Mouse (Mus musculus) Patski (cell line): ENCODE data around the gene Cep128. TPM values are rescaled to one million over a fixed set of nuclear protein-coding genes. Genes with fewer than 3 reads are reported as not detected.

Experiments
- ATAC-seq: fragments of 100-300 bp; one replicate; pipeline ENCODE4 v1.8.0; 2021
- CTCF ChIA-PET: fragments of 350-600 bp; sonication (Branson Sonifier 250); formaldehyde crosslinking; loops from one replicate; lab custom pipeline; 2022; ENCODE audit warnings: inconsistent platforms; lab: Charles Lee
- POLR2A ChIA-PET: fragments of 350-600 bp; sonication (Branson Sonifier 250); formaldehyde crosslinking; loops from one replicate; lab custom pipeline; 2022; ENCODE audit warnings: antibody characterized with exemption, inconsistent platforms; lab: Charles Lee
- DNase-seq: peaks from one replicate; pipeline ENCODE4 v3.0.0-alpha.2; 2011; ENCODE audit warnings: low read depth, low spot score
- H3K27me3 ChIP-seq: fragments of 371-371 bp; one replicate; pipeline ENCODE4 v1.5.1; 2021
- CTCF ChIP-seq: fragments of 100-300 bp; IDR thresholded peaks from one replicate; pipeline ENCODE4 v1.5.1; 2021
- in situ Hi-C: fragments of 300-500 bp; cut with MboI; formaldehyde crosslinking; loops from 3 replicates; pipeline ENCODE4 v1.11.1; 2018; ENCODE audit warnings: low pct_unique_long_range_greater_than_20kb, mixed read lengths
- polyA plus RNA-seq: library from polyadenylated mRNA; unstranded; gene quantifications from one replicate; pipeline ENCODE4 v1.2.3, GENCODE M21; 2021

Cep128 gene
- 9.3 TPM for polyA plus RNA-seq

DNA sequence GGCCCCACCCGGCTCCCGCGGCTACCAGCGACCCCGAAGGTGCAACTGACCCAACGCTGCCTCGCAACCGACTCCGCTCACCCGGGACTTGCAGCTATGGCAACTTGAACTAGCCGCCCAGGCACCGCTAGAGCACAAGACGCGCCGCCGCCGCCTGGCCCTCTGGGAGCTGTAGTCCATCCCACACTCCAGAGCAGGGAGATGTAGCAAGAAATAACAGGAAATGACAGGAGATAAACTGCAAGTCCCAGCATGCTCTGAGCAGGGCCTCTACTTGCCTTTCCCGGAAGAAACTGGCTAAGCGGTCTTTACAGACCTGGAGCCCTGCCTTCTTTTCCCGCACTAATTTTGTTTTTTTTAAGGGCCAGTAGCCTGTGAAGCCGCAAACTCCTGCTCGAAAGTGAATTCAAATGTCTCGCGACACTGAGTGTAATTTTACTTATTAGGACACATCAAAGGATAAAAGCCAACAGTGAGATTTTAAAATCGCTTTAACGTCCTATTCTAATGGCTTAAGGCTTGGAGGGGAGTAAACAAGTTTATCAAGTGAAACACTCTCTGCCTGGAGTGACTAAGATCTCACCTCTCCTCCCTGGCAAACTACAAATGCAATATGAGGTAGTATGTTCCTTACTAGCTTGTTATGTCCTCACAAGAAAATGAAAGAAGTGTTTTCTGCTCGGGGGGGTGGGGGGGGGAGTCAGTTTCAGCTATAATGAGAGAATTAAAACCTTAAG lies at the start of gene Cep128, which contains the start of gene Tshr:
TSS of gene Cep128 (minus strand) at position 129 of the 737 bp plus-strand sequence.
TSS of gene Tshr (plus strand) at position 283 of the 737 bp plus-strand sequence.
- TF ChIP-seq CTCF: no peak
- CTCF ChIA-PET: no interaction called here
- peaks cover 6% of the 10 kb centered on the region for H3K27me3 ChIP-seq
- POLR2A ChIA-PET: no interaction called here
- peak; percentile 75 for DNase-seq
- peak; percentile 100 for ATAC-seq
- in situ Hi-C loops: no loop called here

DNA sequence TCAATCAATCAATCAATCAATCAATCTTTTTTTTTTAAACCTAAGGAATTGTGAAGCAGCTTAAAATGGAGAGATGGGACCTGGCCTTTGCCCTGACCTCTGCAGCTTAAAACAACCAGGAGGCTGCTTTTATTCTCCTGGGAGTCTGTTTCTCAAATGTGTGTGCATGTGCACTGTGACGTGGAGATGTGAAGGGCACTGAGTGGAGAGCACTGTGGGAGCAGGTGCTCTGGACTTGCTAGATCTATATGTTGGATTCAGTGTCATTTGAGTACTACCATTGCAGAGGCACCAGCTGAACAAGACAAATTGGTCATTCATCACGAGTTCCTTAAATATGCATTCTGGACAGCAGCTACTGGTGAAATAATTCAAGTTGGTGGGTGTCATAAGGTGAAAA lies 42.9 kb upstream of the Cep128 start:
- H3K27me3 ChIP-seq: peaks cover 11% of the 10 kb centered on the region
- POLR2A ChIA-PET: no interaction called here
- DNase-seq: no peak
- TF ChIP-seq CTCF: no peak
- in situ Hi-C loops: no loop called here
- no peak for ATAC-seq
- CTCF ChIA-PET: no interaction called here

DNA sequence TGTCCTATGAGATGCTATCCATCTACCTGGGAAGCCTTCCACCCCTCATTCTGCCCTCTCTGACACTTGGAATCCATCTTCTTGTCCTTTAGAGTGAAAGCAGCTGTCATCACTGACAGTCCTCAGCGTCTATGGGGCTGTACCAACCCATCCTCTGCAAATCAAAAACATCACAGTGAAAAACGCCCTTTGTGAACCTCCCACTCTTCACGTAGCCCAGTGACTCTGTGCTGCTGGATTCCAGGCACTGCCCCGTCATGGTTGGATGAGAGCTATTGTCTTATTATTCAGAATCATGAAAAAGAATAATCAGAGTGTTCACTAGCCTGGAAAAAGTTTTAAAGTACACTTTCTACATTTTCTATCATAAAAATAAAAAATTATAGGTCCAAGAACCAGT lies 42.3 kb upstream of the Cep128 start:
- ATAC-seq (no peak), DNase-seq (no peak)
- ChIA-PET POLR2A (no interaction called here), CTCF (no interaction called here)
- H3K27me3 ChIP-seq: peaks cover 11% of the 10 kb centered on the region
- in situ Hi-C loops: no loop called here
- TF ChIP-seq CTCF: no peak

DNA sequence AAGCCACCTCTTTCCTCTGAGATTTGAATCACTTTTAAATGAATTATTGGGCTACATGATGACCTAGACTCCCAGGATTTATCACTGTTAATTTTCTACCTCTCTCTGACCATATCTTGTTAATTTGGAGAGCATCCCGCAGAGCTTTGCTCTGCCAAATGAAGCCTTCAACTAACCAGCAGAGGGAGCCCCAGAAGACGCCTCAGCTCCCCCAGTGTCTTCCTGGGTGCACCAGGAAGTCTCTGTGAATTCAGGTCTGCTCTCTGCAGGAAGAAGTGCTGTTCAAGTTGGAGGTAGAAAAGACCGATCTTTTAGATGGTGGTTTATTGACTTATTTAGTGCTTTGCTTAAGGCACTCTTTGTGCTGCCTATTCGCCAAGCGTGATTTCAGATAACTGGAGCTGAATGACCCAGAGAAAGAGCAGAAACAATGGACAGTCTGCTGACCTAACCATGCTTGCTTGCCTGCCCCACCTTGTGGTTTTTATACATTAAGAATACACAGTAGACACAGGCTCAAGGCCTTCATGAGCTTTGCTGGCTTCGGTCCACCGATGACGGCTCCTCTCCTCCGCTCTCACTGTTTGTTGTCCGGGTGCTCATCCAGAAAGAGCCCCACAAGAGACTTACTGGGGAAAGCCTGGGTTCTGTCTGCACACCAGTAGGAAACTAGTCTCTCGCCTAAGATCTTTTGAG lies 39.1 kb upstream of the Cep128 start:
- peak; percentile 87 for TF ChIP-seq CTCF
- DNase-seq: no peak
- ATAC-seq: peak; percentile 97
- POLR2A ChIA-PET: no interaction called here
- peaks cover 25% of the 10 kb centered on the region for H3K27me3 ChIP-seq
- in situ Hi-C loops: loop anchor here (25.0 kb wide), 1 partner anchor 364 kb away; the partner anchor contains the start of gene Ston2
- CTCF ChIA-PET: interaction anchor here (0.7 to 1.6 kb wide), 3 partner anchors 12 to 377 kb away, joined by 3 to 4 read pairs (median 3); no protein-coding TSS in a partner anchor

DNA sequence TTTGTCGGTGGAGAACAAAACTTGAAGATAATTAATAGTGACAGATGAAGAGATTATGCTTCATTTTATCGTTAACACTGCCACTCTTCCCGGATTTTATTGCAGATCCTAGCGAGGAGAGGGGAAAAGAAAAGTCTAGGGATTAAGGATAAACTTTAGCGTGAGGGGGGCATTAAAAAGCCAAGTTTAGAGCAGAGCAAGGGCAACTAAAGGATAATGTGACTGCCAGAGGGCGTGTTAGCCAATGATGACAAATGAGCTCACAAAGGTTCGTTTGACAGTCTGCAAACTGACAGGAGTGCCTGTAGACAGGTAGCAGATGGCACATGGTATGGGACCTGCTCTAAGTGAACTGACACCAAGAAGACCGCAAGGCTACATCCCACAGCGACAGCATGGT lies 37.1 kb upstream of the Cep128 start:
- ATAC-seq (no peak), DNase-seq (no peak)
- CTCF ChIA-PET: interaction anchor here (1.2 kb wide), 1 partner anchor 22 kb away, joined by 4 read pairs; no protein-coding TSS in a partner anchor
- POLR2A ChIA-PET: no interaction called here
- in situ Hi-C loops: loop anchor here (25.0 kb wide), 1 partner anchor 366 kb away; the partner anchor contains the start of gene Ston2
- H3K27me3 ChIP-seq: peaks cover 26% of the 10 kb centered on the region
- TF ChIP-seq CTCF: no peak

DNA sequence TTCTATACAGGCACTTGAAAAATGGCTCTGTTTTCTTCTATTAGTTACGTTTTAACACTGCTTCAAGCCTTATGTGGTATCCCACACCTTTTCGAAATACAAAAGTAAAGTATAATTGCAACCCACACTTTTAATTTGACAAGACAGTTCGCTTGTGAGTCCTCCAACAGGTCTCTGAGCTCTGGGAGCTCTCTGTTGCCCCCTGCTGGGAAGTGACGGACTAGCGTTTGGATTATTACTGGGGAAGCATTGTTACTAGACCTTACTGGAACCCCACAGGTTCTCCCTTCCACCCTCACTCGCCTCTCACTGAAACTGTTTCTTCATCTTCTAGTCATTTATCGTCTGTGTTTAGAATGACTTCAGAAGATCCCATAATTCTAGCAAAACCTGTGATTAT lies 34.6 kb upstream of the Cep128 start:
- peak; percentile 81 for TF ChIP-seq CTCF
- H3K27me3 ChIP-seq: peaks cover 41% of the 10 kb centered on the region
- in situ Hi-C loops: loop anchor here (25.0 kb wide), 1 partner anchor 369 kb away; the partner anchor contains the start of gene Ston2
- ATAC-seq: no peak
- no peak for DNase-seq
- ChIA-PET POLR2A (no interaction called here), CTCF (interaction anchor here (0.7 kb wide), 1 partner anchor 18 kb away, joined by 3 read pairs; no protein-coding TSS in a partner anchor)

DNA sequence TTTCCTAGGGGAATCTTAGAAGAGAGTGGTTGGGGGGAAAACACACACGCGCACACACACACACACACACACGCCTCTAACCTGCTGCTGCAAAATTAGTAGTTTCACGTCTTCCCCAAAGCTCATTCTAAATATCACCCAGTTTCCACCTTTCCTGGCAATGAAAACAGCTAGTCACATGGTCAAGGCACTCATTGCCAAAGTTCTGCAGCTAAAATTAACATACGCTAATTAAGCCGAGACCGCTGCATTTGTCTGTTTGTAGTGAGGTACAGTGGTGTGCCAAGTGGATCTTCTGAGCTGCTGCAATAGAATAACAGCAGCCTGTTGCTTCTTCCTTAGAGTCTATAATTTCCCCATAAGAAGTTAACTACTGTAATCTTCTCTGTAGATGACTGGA lies 32.6 kb upstream of the Cep128 start:
- in situ Hi-C loops: loop anchor here (25.0 kb wide), 1 partner anchor 370 kb away; the partner anchor contains the start of gene Ston2
- POLR2A ChIA-PET: no interaction called here
- TF ChIP-seq CTCF: no peak
- no peak for DNase-seq
- CTCF ChIA-PET: interaction anchor here (1.2 kb wide), 1 partner anchor 16 kb away, joined by 3 read pairs; no protein-coding TSS in a partner anchor
- no peak for ATAC-seq
- peaks cover 44% of the 10 kb centered on the region for H3K27me3 ChIP-seq

DNA sequence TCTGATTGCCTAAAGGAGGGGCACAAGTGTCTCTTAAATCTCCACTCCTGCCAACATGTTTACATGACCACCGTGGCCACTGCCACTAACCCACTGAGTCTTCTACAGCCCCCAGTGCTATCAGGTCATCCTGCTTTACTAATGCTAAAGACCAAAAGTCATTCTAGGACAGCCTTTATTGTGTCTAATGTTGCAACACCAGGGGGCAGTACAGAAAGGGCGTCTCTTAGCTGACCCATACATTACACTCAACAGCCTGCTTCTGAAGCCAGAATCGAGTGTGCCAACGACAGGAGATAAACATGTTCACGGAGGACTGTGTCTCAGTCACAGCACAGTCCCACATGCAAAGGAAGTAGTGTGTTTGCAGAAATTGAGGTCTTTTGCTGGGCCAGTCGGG lies 30.9 kb upstream of the Cep128 start:
- POLR2A ChIA-PET: no interaction called here
- H3K27me3 ChIP-seq: peaks cover 35% of the 10 kb centered on the region
- CTCF ChIA-PET: no interaction called here
- DNase-seq (no peak), ATAC-seq (no peak)
- TF ChIP-seq CTCF: no peak
- in situ Hi-C loops: loop anchor here (25.0 kb wide), 1 partner anchor 372 kb away; the partner anchor contains the start of gene Ston2

DNA sequence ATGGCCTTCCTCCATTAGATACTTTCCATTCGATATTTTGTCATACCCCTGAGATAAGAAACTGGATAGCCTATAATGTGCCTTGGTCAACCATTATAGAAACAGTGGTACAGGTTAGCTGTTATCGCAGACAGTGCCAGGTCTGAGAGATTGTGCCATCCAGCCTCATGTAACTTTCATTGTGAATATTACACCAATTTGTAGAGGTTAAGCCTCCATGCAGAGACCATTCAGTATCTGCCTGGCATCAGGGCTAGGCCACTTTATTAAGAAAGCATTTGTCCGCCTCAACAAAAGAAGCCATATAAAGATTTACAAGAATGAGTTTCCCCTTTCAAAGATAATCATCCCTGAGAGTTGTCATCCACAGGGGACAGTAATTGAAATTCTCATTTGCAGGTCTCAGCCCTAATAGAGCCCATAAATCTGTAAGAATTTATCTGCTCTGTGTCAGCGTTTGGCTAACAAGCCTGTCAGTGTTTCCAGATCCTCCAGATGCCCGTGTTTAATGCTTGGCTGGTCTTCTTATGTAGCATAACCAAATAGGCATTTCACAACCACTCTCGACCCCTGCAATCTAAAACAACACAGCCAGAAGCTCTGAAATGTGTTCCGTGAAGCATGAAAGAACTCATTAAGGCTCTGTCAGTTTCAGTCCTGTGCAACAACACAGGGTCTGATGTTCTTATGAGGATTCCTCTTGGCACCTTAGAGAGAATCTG lies 28.4 kb upstream of the Cep128 start:
- peak; percentile 91 for DNase-seq
- in situ Hi-C loops: loop anchor here (25.0 kb wide), 1 partner anchor 375 kb away; the partner anchor contains the start of gene Ston2
- ChIA-PET CTCF (no interaction called here), POLR2A (no interaction called here)
- no peak for TF ChIP-seq CTCF
- peaks cover 29% of the 10 kb centered on the region for H3K27me3 ChIP-seq
- peak; percentile 96 for ATAC-seq

DNA sequence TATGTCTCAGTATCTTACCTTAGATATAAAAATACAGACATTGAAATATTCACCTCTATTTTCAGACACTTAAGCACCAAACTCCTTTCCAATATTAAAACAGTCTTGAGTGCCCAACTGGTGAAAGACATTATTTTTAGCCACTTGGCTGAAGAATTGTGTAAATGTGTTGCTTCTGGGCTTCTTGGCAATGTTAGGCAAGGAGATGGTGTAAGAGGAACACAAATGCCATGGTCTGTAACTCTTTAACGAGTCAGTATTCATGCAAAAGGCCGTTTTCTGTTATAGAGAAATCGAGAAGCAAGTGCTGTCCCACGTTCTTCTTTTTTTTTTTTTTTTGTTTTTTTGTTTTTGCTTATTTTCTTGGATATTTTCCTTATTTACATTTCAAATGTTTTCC lies 26.1 kb upstream of the Cep128 start:
- in situ Hi-C loops: loop anchor here (25.0 kb wide), 1 partner anchor 377 kb away; the partner anchor contains the start of gene Ston2
- no peak for DNase-seq
- ATAC-seq: no peak
- no peak for TF ChIP-seq CTCF
- peaks cover 16% of the 10 kb centered on the region for H3K27me3 ChIP-seq
- ChIA-PET POLR2A (no interaction called here), CTCF (no interaction called here)
